Mouse (Mus musculus): Measurements from ENCODE around the gene Cfap58. TPM values are rescaled to one million over a fixed set of nuclear protein-coding genes. Genes with fewer than 3 reads are reported as not detected.

The Cfap58 gene
- polyA plus RNA-seq, 1 experiment from 2014 or later = 0.12 TPM

GRCm38 (mm10) chr19:48023726-48024125, 86.3 kb downstream of the Cfap58 start:
- 78% methylated on average over 10 of the region's 10 CpGs for WGBS
- H3K36me3 ChIP-seq (ENCODE audit: control insufficient read depth, insufficient read depth, low read length) = no peaks in the 10 kb centered on the region
- H3K9me3 ChIP-seq (ENCODE audit: control insufficient read depth, low read length) = no peaks in the 10 kb centered on the region
- H3K4me2 ChIP-seq (ENCODE audit: low read length) = no peak overlapping the region
- H3K4me3 ChIP-seq (ENCODE audit: control insufficient read depth in 1 of 2, insufficient read depth in 1 of 2, low read depth in 1 of 2, low read length in 2 of 2) = no peak overlapping the region
- H3K9ac ChIP-seq (ENCODE audit: low read length) = no peak overlapping the region
- ATAC-seq (ENCODE audit: insufficient number of reproducible peaks, insufficient read depth, low FRiP score, low read depth) = no peak
- H3K4me1 ChIP-seq (ENCODE audit: control insufficient read depth in 2 of 2, insufficient read depth in 2 of 2, low read length in 2 of 2) = peaks cover 0 to 10% of the 10 kb centered on the region in 2 experiments; a peak in 3 of 4 replicates
- H3K27me3 ChIP-seq (ENCODE audit: control insufficient read depth, insufficient read depth, low read length) = no peaks in the 10 kb centered on the region; the same call in 1 of the 2 replicates
- no peak overlapping the region for H3K27ac ChIP-seq (replicated peaks in 1 of 2; ENCODE audit: control insufficient read depth in 1 of 2, insufficient read depth in 1 of 2, low read depth in 2 of 2, low read length in 2 of 2)

DNA sequence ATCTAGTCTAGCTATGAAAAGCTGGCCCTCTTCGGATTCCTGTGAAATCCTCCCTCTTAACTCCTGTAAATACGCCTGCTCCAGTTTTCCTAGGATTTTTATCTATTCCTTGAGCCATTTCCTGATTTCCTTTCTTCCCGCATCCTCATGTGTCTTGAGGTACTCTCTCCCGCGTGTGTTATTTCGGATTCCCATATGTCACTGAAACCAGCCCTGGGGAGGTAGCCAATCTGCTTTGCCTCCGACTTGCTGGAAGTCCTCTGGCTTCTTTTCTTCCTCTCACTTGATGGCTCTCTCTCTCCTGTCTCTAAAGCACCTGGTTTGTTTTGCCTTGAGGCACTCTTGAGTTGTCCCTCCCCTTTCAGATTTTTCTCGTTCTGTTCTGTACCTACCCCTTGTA, 87.9 kb downstream of the Cfap58 start:
- H3K27me3 ChIP-seq (ENCODE audit: control insufficient read depth, insufficient read depth, low read length) = no peaks in the 10 kb centered on the region; the same call in 1 of the 2 replicates
- H3K36me3 ChIP-seq (ENCODE audit: control insufficient read depth, insufficient read depth, low read length) = no peaks in the 10 kb centered on the region
- 71% methylated on average over 8 of the region's 8 CpGs for WGBS
- H3K4me2 ChIP-seq (ENCODE audit: low read length) = no peak overlapping the region
- H3K27ac ChIP-seq (replicated peaks in 1 of 2; ENCODE audit: control insufficient read depth in 1 of 2, insufficient read depth in 1 of 2, low read depth in 2 of 2, low read length in 2 of 2) = no peak overlapping the region
- ATAC-seq (ENCODE audit: insufficient number of reproducible peaks, insufficient read depth, low FRiP score, low read depth) = no peak
- H3K9me3 ChIP-seq (ENCODE audit: control insufficient read depth, low read length) = no peaks in the 10 kb centered on the region
- peaks cover 0 to 10% of the 10 kb centered on the region in 2 experiments; a peak in 3 of 4 replicates for H3K4me1 ChIP-seq (ENCODE audit: control insufficient read depth in 2 of 2, insufficient read depth in 2 of 2, low read length in 2 of 2)
- H3K4me3 ChIP-seq (ENCODE audit: control insufficient read depth in 1 of 2, insufficient read depth in 1 of 2, low read depth in 1 of 2, low read length in 2 of 2) = no peak overlapping the region
- H3K9ac ChIP-seq (ENCODE audit: low read length) = no peak overlapping the region

DNA sequence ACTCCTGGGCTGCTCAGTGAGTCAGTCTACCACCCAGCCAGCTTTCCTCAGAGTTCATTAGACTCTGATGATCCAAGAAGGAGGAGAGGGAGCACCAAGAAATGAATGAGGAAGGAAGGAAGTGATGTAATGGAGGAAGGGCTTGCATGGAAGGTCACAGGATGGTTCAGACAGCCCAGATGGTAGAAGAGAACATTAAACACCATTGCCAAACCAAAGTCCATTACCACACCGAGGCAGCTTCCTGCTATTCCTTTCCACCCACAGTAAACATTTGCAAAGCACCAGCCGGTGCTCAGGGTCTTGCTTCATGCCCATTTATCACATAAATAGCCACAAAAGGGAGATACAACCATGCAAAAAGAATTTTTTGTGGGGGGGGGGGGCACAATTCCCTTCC, 89.4 kb downstream of the Cfap58 start:
- no peaks in the 10 kb centered on the region for H3K9me3 ChIP-seq (ENCODE audit: control insufficient read depth, low read length)
- 56% methylated on average over 2 of the region's 2 CpGs for whole genome bisulfite sequencing

GRCm38 (mm10) chr19:48039554-48039953, 102.1 kb downstream of the Cfap58 start:
- Histone ChIP-seq H3K4me1 (ENCODE audit: control insufficient read depth in 2 of 2, insufficient read depth in 2 of 2, low read length in 2 of 2) (no peaks in the 10 kb centered on the region), H3K36me3 (ENCODE audit: control insufficient read depth, insufficient read depth, low read length) (no peaks in the 10 kb centered on the region), H3K9me3 (ENCODE audit: control insufficient read depth, low read length) (no peaks in the 10 kb centered on the region), H3K27me3 (ENCODE audit: control insufficient read depth, insufficient read depth, low read length) (no peaks in the 10 kb centered on the region), H3K27ac (replicated peaks in 1 of 2; ENCODE audit: control insufficient read depth in 1 of 2, insufficient read depth in 1 of 2, low read depth in 2 of 2, low read length in 2 of 2) (no peak overlapping the region), H3K9ac (ENCODE audit: low read length) (no peak overlapping the region), H3K4me3 (ENCODE audit: control insufficient read depth in 1 of 2, insufficient read depth in 1 of 2, low read depth in 1 of 2, low read length in 2 of 2) (no peak overlapping the region), H3K4me2 (ENCODE audit: low read length) (no peak overlapping the region)
- ATAC-seq (ENCODE audit: insufficient number of reproducible peaks, insufficient read depth, low FRiP score, low read depth) = no peak
- WGBS = 80% methylated on average over 8 of the region's 8 CpGs

More for the DNA sequence above, 89.4 kb downstream of the Cfap58 start:
- no peak overlapping the region for H3K27ac ChIP-seq (replicated peaks in 1 of 2; ENCODE audit: control insufficient read depth in 1 of 2, insufficient read depth in 1 of 2, low read depth in 2 of 2, low read length in 2 of 2)
- H3K4me1 ChIP-seq (ENCODE audit: control insufficient read depth in 2 of 2, insufficient read depth in 2 of 2, low read length in 2 of 2) = peaks cover 0 to 10% of the 10 kb centered on the region in 2 experiments; a peak in 3 of 4 replicates
- no peak overlapping the region for H3K4me2 ChIP-seq (ENCODE audit: low read length)
- no peaks in the 10 kb centered on the region; the same call in 1 of the 2 replicates for H3K27me3 ChIP-seq (ENCODE audit: control insufficient read depth, insufficient read depth, low read length)
- no peak overlapping the region for H3K4me3 ChIP-seq (ENCODE audit: control insufficient read depth in 1 of 2, insufficient read depth in 1 of 2, low read depth in 1 of 2, low read length in 2 of 2)
- H3K36me3 ChIP-seq (ENCODE audit: control insufficient read depth, insufficient read depth, low read length) = no peaks in the 10 kb centered on the region
- no peak for ATAC-seq (ENCODE audit: insufficient number of reproducible peaks, insufficient read depth, low FRiP score, low read depth)
- no peak overlapping the region for H3K9ac ChIP-seq (ENCODE audit: low read length)

GRCm38 (mm10) chr19:48047315-48047714, 109.8 kb downstream of the Cfap58 start:
- WGBS = 85% methylated on average over 7 of the region's 7 CpGs
- Histone ChIP-seq H3K27me3 (ENCODE audit: control insufficient read depth, insufficient read depth, low read length) (no peaks in the 10 kb centered on the region), H3K4me3 (ENCODE audit: control insufficient read depth in 1 of 2, insufficient read depth in 1 of 2, low read depth in 1 of 2, low read length in 2 of 2) (no peak overlapping the region)

DNA sequence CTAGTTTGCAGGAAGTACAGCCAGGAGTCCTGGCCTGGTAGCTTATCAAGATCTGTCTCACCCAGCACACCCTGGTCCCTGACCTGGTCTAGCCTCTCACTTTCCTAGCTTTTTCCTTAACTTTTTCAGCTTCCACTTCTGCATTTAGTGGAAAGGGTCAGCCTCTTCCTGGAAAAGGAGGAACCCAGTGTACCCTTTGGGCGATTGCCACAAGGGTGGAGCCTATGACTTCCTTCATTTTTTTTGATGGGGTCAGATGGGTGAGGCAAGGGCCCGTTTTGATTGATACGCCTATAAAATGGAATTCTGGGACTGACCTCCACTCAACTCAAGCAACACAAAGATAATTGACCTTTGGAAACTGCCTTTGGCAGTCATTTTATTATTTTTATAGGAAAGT, 111.9 kb downstream of the Cfap58 start:
- no peaks in the 10 kb centered on the region for H3K4me1 ChIP-seq (ENCODE audit: control insufficient read depth in 2 of 2, insufficient read depth in 2 of 2, low read length in 2 of 2)
- no peak overlapping the region for H3K27ac ChIP-seq (replicated peaks in 1 of 2; ENCODE audit: control insufficient read depth in 1 of 2, insufficient read depth in 1 of 2, low read depth in 2 of 2, low read length in 2 of 2)
- no peak overlapping the region for H3K9ac ChIP-seq (ENCODE audit: low read length)
- 88% methylated on average over 3 of the region's 3 CpGs for WGBS
- no peak overlapping the region for H3K4me2 ChIP-seq (ENCODE audit: low read length)
- no peak for ATAC-seq (ENCODE audit: insufficient number of reproducible peaks, insufficient read depth, low FRiP score, low read depth)
- no peaks in the 10 kb centered on the region for H3K36me3 ChIP-seq (ENCODE audit: control insufficient read depth, insufficient read depth, low read length)
- H3K4me3 ChIP-seq (ENCODE audit: control insufficient read depth in 1 of 2, insufficient read depth in 1 of 2, low read depth in 1 of 2, low read length in 2 of 2) = no peak overlapping the region
- H3K27me3 ChIP-seq (ENCODE audit: control insufficient read depth, insufficient read depth, low read length) = no peaks in the 10 kb centered on the region
- no peaks in the 10 kb centered on the region for H3K9me3 ChIP-seq (ENCODE audit: control insufficient read depth, low read length)

More at GRCm38 (mm10) chr19:48047315-48047714, 109.8 kb downstream of the Cfap58 start:
- Histone ChIP-seq H3K9ac (ENCODE audit: low read length) (no peak overlapping the region), H3K9me3 (ENCODE audit: control insufficient read depth, low read length) (no peaks in the 10 kb centered on the region), H3K36me3 (ENCODE audit: control insufficient read depth, insufficient read depth, low read length) (no peaks in the 10 kb centered on the region), H3K4me2 (ENCODE audit: low read length) (no peak overlapping the region), H3K4me1 (ENCODE audit: control insufficient read depth in 2 of 2, insufficient read depth in 2 of 2, low read length in 2 of 2) (no peaks in the 10 kb centered on the region), H3K27ac (replicated peaks in 1 of 2; ENCODE audit: control insufficient read depth in 1 of 2, insufficient read depth in 1 of 2, low read depth in 2 of 2, low read length in 2 of 2) (no peak overlapping the region)
- ATAC-seq (ENCODE audit: insufficient number of reproducible peaks, insufficient read depth, low FRiP score, low read depth) = no peak

- Histone ChIP-seq H3K4me1 (ENCODE audit: control insufficient read depth in 2 of 2, insufficient read depth in 2 of 2, low read length in 2 of 2) (peaks cover 0 to 5% of the 10 kb centered on the region in 2 experiments; a peak in 1 of 4 replicates), H3K27me3 (ENCODE audit: control insufficient read depth, insufficient read depth, low read length) (peaks cover 9% of the 10 kb centered on the region), H3K36me3 (ENCODE audit: control insufficient read depth, insufficient read depth, low read length) (no peaks in the 10 kb centered on the region), H3K4me2 (ENCODE audit: low read length) (no peak overlapping the region), H3K4me3 (ENCODE audit: control insufficient read depth in 1 of 2, insufficient read depth in 1 of 2, low read depth in 1 of 2, low read length in 2 of 2) (no peak overlapping the region), H3K27ac (replicated peaks in 1 of 2; ENCODE audit: control insufficient read depth in 1 of 2, insufficient read depth in 1 of 2, low read depth in 2 of 2, low read length in 2 of 2) (no peak overlapping the region), H3K9ac (ENCODE audit: low read length) (no peak overlapping the region), H3K9me3 (ENCODE audit: control insufficient read depth, low read length) (no peaks in the 10 kb centered on the region)
- 17% methylated on average over 2 of the region's 2 CpGs for WGBS
- no peak for ATAC-seq (ENCODE audit: insufficient number of reproducible peaks, insufficient read depth, low FRiP score, low read depth)
Measured at GRCm38 (mm10) chr19:48063289-48063688, 125.8 kb downstream of the Cfap58 start.

DNA sequence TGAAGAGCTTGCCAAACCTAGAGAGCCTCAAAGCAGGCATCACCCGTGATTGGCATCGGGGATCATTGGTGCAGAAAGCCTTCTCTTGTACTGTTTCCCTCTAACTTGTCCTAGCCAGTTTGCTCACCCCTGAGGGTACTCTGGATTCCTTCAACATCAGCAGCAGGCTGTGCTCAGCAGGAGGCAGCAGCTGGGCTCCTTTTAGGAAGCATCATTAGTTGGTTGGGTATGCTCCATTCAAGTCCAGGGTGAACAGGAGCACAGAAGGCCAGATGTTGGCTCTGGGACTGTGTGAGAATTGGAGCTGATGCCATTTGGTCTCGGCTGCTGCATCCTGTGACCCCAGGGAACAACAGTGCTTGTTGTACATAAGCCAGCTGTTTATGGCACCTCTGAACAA, 142.2 kb downstream of the Cfap58 start:
- H3K4me2 ChIP-seq (ENCODE audit: low read length) = no peak overlapping the region
- H3K27me3 ChIP-seq (ENCODE audit: control insufficient read depth, insufficient read depth, low read length) = no peaks in the 10 kb centered on the region
- no peaks in the 10 kb centered on the region for H3K4me1 ChIP-seq (ENCODE audit: control insufficient read depth in 2 of 2, insufficient read depth in 2 of 2, low read length in 2 of 2)
- 61% methylated on average over 3 of the region's 3 CpGs for WGBS
- H3K9ac ChIP-seq (ENCODE audit: low read length) = no peak overlapping the region
- no peaks in the 10 kb centered on the region for H3K36me3 ChIP-seq (ENCODE audit: control insufficient read depth, insufficient read depth, low read length)
- no peaks in the 10 kb centered on the region for H3K9me3 ChIP-seq (ENCODE audit: control insufficient read depth, low read length)
- H3K4me3 ChIP-seq (ENCODE audit: control insufficient read depth in 1 of 2, insufficient read depth in 1 of 2, low read depth in 1 of 2, low read length in 2 of 2) = no peak overlapping the region
- no peak overlapping the region for H3K27ac ChIP-seq (replicated peaks in 1 of 2; ENCODE audit: control insufficient read depth in 1 of 2, insufficient read depth in 1 of 2, low read depth in 2 of 2, low read length in 2 of 2)
- ATAC-seq (ENCODE audit: insufficient number of reproducible peaks, insufficient read depth, low FRiP score, low read depth) = no peak
